Comparison of ENCODE assay signal across 15 mouse cellular contexts in the genomic region with DNA sequence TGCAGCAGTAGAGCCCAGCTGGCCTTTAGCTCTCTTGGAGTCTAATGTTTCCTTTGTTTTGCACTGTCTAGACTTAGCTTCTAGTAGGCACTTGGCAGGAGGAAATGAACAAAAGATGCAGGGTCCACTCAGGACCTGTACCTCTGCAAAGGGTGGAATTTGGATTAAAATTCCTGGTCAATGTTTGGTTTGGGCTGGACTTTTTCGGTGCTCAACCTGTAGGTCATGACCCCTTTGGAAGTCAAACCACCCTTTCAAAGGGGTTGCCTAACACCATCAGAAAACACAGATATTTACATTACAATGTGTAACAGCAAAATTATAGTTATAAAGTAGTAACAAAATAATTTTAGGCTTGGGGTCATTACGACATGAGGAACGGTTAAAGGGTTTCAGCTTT. TPM values are rescaled to one million over a fixed set of nuclear protein-coding genes. Genes with fewer than 3 reads are reported as not detected.
DNase-seq lines count a peak whose midpoint lies in the region; ATAC-seq lines count a peak whose summit lies in the region.
"Had no signal": no experiment of that assay in that cellular context is flagged by ENCODE, and none has a peak within 500 bp of the region (broad histone marks: within the 10 kb centered on the region; RNA-seq: fewer than 3 reads in every experiment).

No protein-coding gene starts in this region.

- H3K27ac ChIP-seq in heart, embryonic 14.5 days (replicated peaks in 1 of 2; ENCODE audit: control insufficient read depth in 1 of 2, insufficient read depth in 1 of 2, low read depth in 2 of 2, low read length in 2 of 2), result peak overlapping the region; percentile 59 to 84
- H3K27ac ChIP-seq in midbrain, embryonic 10.5 days (replicated peaks), result peak overlapping the region; percentile 83
- H3K27ac ChIP-seq in midbrain, embryonic 13.5 days, result no peak overlapping the region
- peak overlapping the region; percentile 92 for H3K27ac ChIP-seq in limb, embryonic 13.5 days
- H3K27ac ChIP-seq: forebrain, embryonic 15.5 days had no signal

- H3K27me3 ChIP-seq in heart, embryonic 14.5 days (ENCODE audit: control insufficient read depth, insufficient read depth, low read length), result no peaks in the 10 kb centered on the region
- H3K27me3 ChIP-seq in midbrain, embryonic 10.5 days (ENCODE audit: low read depth, poor library complexity, severe bottlenecking), result no peaks in the 10 kb centered on the region
- H3K27me3 ChIP-seq in midbrain, embryonic 13.5 days, result no peaks in the 10 kb centered on the region
- H3K27me3 ChIP-seq in limb, embryonic 13.5 days, result no peaks in the 10 kb centered on the region
- H3K27me3 ChIP-seq: forebrain, embryonic 15.5 days; megakaryocyte, embryonic 14.5 days had no signal

- H3K4me2 ChIP-seq in heart, embryonic 14.5 days (ENCODE audit: low read length), result no peak overlapping the region
- H3K4me2 ChIP-seq in midbrain, embryonic 13.5 days (replicated peaks), result no peak overlapping the region
- no peak overlapping the region for H3K4me2 ChIP-seq in limb, embryonic 13.5 days (replicated peaks)
- H3K4me2 ChIP-seq: forebrain, embryonic 15.5 days had no signal

- no peak overlapping the region for H3K4me3 ChIP-seq in heart, embryonic 14.5 days (ENCODE audit: control insufficient read depth in 1 of 2, insufficient read depth in 1 of 2, low read depth in 1 of 2, low read length in 2 of 2)
- H3K4me3 ChIP-seq in midbrain, embryonic 10.5 days, result no peak overlapping the region
- H3K4me3 ChIP-seq in midbrain, embryonic 13.5 days (replicated peaks), result no peak overlapping the region
- H3K4me3 ChIP-seq in limb, embryonic 13.5 days, result no peak overlapping the region
- H3K4me3 ChIP-seq: forebrain, embryonic 15.5 days; megakaryocyte, embryonic 14.5 days; myocyte had no signal

- no peaks in the 10 kb centered on the region for H3K36me3 ChIP-seq in heart, embryonic 14.5 days (ENCODE audit: control insufficient read depth, insufficient read depth, low read length)
- no peaks in the 10 kb centered on the region for H3K36me3 ChIP-seq in midbrain, embryonic 10.5 days
- no peaks in the 10 kb centered on the region for H3K36me3 ChIP-seq in midbrain, embryonic 13.5 days
- no peaks in the 10 kb centered on the region for H3K36me3 ChIP-seq in limb, embryonic 13.5 days
- H3K36me3 ChIP-seq: forebrain, embryonic 15.5 days had no signal

- no peak for ATAC-seq in heart, embryonic 14.5 days (ENCODE audit: insufficient number of reproducible peaks, insufficient read depth, low FRiP score, low read depth)
- no peak for ATAC-seq in midbrain, embryonic 13.5 days
- ATAC-seq in limb, embryonic 13.5 days (ENCODE audit: low FRiP score, low read depth), result no peak
- ATAC-seq: forebrain, embryonic 15.5 days had no signal

- WGBS in heart, embryonic 14.5 days, result 83% methylated on average over 3 of the region's 3 CpGs
- WGBS in midbrain, embryonic 10.5 days, result 74% methylated on average over 3 of the region's 3 CpGs
- 79% methylated on average over 3 of the region's 3 CpGs for whole genome bisulfite sequencing in midbrain, embryonic 13.5 days
- WGBS in limb, embryonic 13.5 days, result 53% methylated on average over 3 of the region's 3 CpGs

- H3K9me3 ChIP-seq in heart, embryonic 14.5 days (ENCODE audit: control insufficient read depth, low read length), result no peaks in the 10 kb centered on the region
- H3K9me3 ChIP-seq in midbrain, embryonic 10.5 days (replicated peaks), result no peaks in the 10 kb centered on the region
- H3K9me3 ChIP-seq in midbrain, embryonic 13.5 days, result no peaks in the 10 kb centered on the region
- no peaks in the 10 kb centered on the region for H3K9me3 ChIP-seq in limb, embryonic 13.5 days
- H3K9me3 ChIP-seq: forebrain, embryonic 15.5 days; megakaryocyte, embryonic 14.5 days had no signal

- no peak for DNase-seq in heart, adult 18-20 months
- DNase-seq in midbrain, embryonic 10.5 days (ENCODE audit: low spot score), result no peak
- no peak for DNase-seq in adrenal gland, postnatal 4 days (ENCODE audit: low spot score in 2 of 2)
- no peak for DNase-seq in gastrocnemius, postnatal 4 days (ENCODE audit: low spot score in 2 of 2)
- DNase-seq: lung, adult 2 months; right cerebral cortex, postnatal 25 days had no signal

- peaks cover 29 to 42% of the 10 kb centered on the region in 2 experiments for H3K4me1 ChIP-seq in heart, embryonic 14.5 days (ENCODE audit: control insufficient read depth in 2 of 2, insufficient read depth in 2 of 2, low read length in 2 of 2)
- peaks cover 59% of the 10 kb centered on the region for H3K4me1 ChIP-seq in midbrain, embryonic 10.5 days
- H3K4me1 ChIP-seq in midbrain, embryonic 13.5 days (replicated peaks), result peaks cover 45% of the 10 kb centered on the region
- H3K4me1 ChIP-seq in limb, embryonic 13.5 days, result peaks cover 63% of the 10 kb centered on the region

- no peak overlapping the region for H3K9ac ChIP-seq in heart, embryonic 14.5 days (ENCODE audit: low read length)
- no peak overlapping the region for H3K9ac ChIP-seq in midbrain, embryonic 13.5 days (replicated peaks)
- no peak overlapping the region for H3K9ac ChIP-seq in limb, embryonic 13.5 days
- H3K9ac ChIP-seq: forebrain, embryonic 15.5 days had no signal

RNA-seq across cellular contexts. Expression of a gene that starts 21.1 kb away (rescaled TPM):
- polyA plus RNA-seq in heart, embryonic 14.5 days (2014; fragmentation: Nextera tagmentation; extraction: Ambion mirVana), result 47.4 and 48.9 TPM in 2 replicates
- 10 to 100 TPM; 35.6 to 39.8 TPM for total RNA-seq in heart, adult 18-20 months (2021)
- 66.1 and 76.5 TPM in 2 replicates for polyA plus RNA-seq in midbrain, embryonic 10.5 days (2016; fragmentation: Nextera tagmentation; extraction: Ambion mirVana)
- 49.5 and 50.5 TPM in 2 replicates for polyA plus RNA-seq in midbrain, embryonic 13.5 days (2015; fragmentation: Nextera tagmentation; extraction: Ambion mirVana)
- polyA plus RNA-seq in limb, embryonic 13.5 days (2015; fragmentation: Nextera tagmentation; extraction: Ambion mirVana), result 47.2 and 49.0 TPM in 2 replicates
- 10 to 100 TPM; 58.6 to 59.5 TPM for total RNA-seq in adrenal gland, postnatal 4 days (2021)
- total RNA-seq in gastrocnemius, postnatal 4 days (2021), result 10 to 100 TPM; 23.1 to 31.3 TPM

RNA-seq across cellular contexts. Expression of a gene that starts 34.1 kb away (rescaled TPM):
- 1.1 and 2.0 TPM in 2 replicates for polyA plus RNA-seq in heart, embryonic 14.5 days (2014; fragmentation: Nextera tagmentation; extraction: Ambion mirVana)
- total RNA-seq in heart, adult 18-20 months (2021), result not detected
- polyA plus RNA-seq in midbrain, embryonic 10.5 days (2016; fragmentation: Nextera tagmentation; extraction: Ambion mirVana), result 2.2 and 2.6 TPM in 2 replicates
- polyA plus RNA-seq in midbrain, embryonic 13.5 days (2015; fragmentation: Nextera tagmentation; extraction: Ambion mirVana), result 4.5 and 5.9 TPM in 2 replicates
- 7.0 and 7.4 TPM in 2 replicates for polyA plus RNA-seq in limb, embryonic 13.5 days (2015; fragmentation: Nextera tagmentation; extraction: Ambion mirVana)
- total RNA-seq in adrenal gland, postnatal 4 days (2021), result 1 to 10 TPM; 6.9 to 7.6 TPM
- total RNA-seq in gastrocnemius, postnatal 4 days (2021), result not detected
- total RNA-seq: granulocyte monocyte progenitor cell, adult 5-6 weeks; layer of hippocampus, postnatal 25 days had no signal
- polyA plus RNA-seq: urinary bladder, adult 2 months had no signal

RNA-seq across cellular contexts. Expression of a gene that starts 48.2 kb away (rescaled TPM):
- 10.3 and 10.7 TPM in 2 replicates for polyA plus RNA-seq in heart, embryonic 14.5 days (2014; fragmentation: Nextera tagmentation; extraction: Ambion mirVana)
- total RNA-seq in heart, adult 18-20 months (2021), result 10 to 100 TPM; 38.7 to 39.6 TPM
- 13.2 and 18.5 TPM in 2 replicates for polyA plus RNA-seq in midbrain, embryonic 10.5 days (2016; fragmentation: Nextera tagmentation; extraction: Ambion mirVana)
- 30.3 and 30.9 TPM in 2 replicates for polyA plus RNA-seq in midbrain, embryonic 13.5 days (2015; fragmentation: Nextera tagmentation; extraction: Ambion mirVana)
- polyA plus RNA-seq in limb, embryonic 13.5 days (2015; fragmentation: Nextera tagmentation; extraction: Ambion mirVana), result 12.2 and 14.5 TPM in 2 replicates
- 10 to 100 TPM; 37.0 to 37.4 TPM for total RNA-seq in adrenal gland, postnatal 4 days (2021)
- total RNA-seq in gastrocnemius, postnatal 4 days (2021), result 10 to 100 TPM; 23.8 to 27.8 TPM

RNA-seq across cellular contexts. Expression of a gene that starts 57.7 kb away (rescaled TPM):
- 57.7 and 68.5 TPM in 2 replicates for polyA plus RNA-seq in heart, embryonic 14.5 days (2014; fragmentation: Nextera tagmentation; extraction: Ambion mirVana)
- total RNA-seq in heart, adult 18-20 months (2021), result 1 to 10 TPM; 6.5 to 8.1 TPM
- 52.1 and 52.8 TPM in 2 replicates for polyA plus RNA-seq in midbrain, embryonic 10.5 days (2016; fragmentation: Nextera tagmentation; extraction: Ambion mirVana)
- polyA plus RNA-seq in midbrain, embryonic 13.5 days (2015; fragmentation: Nextera tagmentation; extraction: Ambion mirVana), result 24.7 and 26.2 TPM in 2 replicates
- 88.5 and 89.8 TPM in 2 replicates for polyA plus RNA-seq in limb, embryonic 13.5 days (2015; fragmentation: Nextera tagmentation; extraction: Ambion mirVana)
- total RNA-seq in adrenal gland, postnatal 4 days (2021), result 10 to 100 TPM; 25.0 to 31.1 TPM
- total RNA-seq in gastrocnemius, postnatal 4 days (2021), result 10 to 100 TPM; 38.8 to 41.9 TPM
